Mouse (Mus musculus) testis, adult 2 months (tissue): ENCODE data around the gene Sccpdh. TPM values are rescaled to one million over a fixed set of nuclear protein-coding genes. Genes with fewer than 3 reads are reported as not detected.
"Not testable (repeated sequence)": the region's sequence is repeated elsewhere in the genome, so short reads cannot be mapped to it uniquely, and the experiment has no call there.

Experiments used
- H3K27ac ChIP-seq: fragments of 200-500 bp; 2 replicates; pipeline ENCODE4 v1.5.1; 2012; ENCODE audit warnings: low read depth, low read length; ENCODE audit not compliant: control insufficient read depth, insufficient read depth
- H3K27me3 ChIP-seq: fragments of 200-500 bp; 2 replicates; pipeline ENCODE4 v1.6.1; 2012; ENCODE audit warnings: mild to moderate bottlenecking, low read length, moderate library complexity; ENCODE audit not compliant: control insufficient read depth, insufficient read depth
- H3K36me3 ChIP-seq: fragments of 200-500 bp; 2 replicates; pipeline ENCODE4 v1.6.1; 2012; ENCODE audit warnings: mild to moderate bottlenecking, low read length; ENCODE audit not compliant: control insufficient read depth, insufficient read depth
- H3K4me1 ChIP-seq: fragments of 200-500 bp; 2 replicates; pipeline ENCODE4 v1.6.1; 2012; ENCODE audit warnings: low read length; ENCODE audit not compliant: control insufficient read depth, insufficient read depth
- H3K4me3 ChIP-seq: fragments of 200-500 bp; 2 replicates; pipeline ENCODE4 v1.5.1; 2012; ENCODE audit warnings: low read depth, mild to moderate bottlenecking, low read length, moderate library complexity, mixed read lengths; ENCODE audit not compliant: control insufficient read depth
- CTCF ChIP-seq: fragments of 200-500 bp; IDR thresholded peaks from 2 replicates; pipeline ENCODE4 v1.5.1; 2012; ENCODE audit warnings: low read depth, mild to moderate bottlenecking, inconsistent platforms, low read length, moderate library complexity; ENCODE audit not compliant: control insufficient read depth, insufficient read depth, insufficient replicate concordance
- POLR2A ChIP-seq: fragments of 200-500 bp; IDR thresholded peaks from 2 replicates; pipeline ENCODE4 v1.6.1; 2012; ENCODE audit warnings: low read depth, mild to moderate bottlenecking, inconsistent platforms, low read length, moderate library complexity; ENCODE audit not compliant: control insufficient read depth
- polyA plus RNA-seq: library from polyadenylated mRNA; depleted of rRNA; stranded (reverse); fragments of >200 nt; gene quantifications from 2 replicates; pipeline ENCODE4 v1.2.3, GENCODE M21; 2012

The Sccpdh gene
- polyA plus RNA-seq, 1 experiment, result 222 TPM

DNA sequence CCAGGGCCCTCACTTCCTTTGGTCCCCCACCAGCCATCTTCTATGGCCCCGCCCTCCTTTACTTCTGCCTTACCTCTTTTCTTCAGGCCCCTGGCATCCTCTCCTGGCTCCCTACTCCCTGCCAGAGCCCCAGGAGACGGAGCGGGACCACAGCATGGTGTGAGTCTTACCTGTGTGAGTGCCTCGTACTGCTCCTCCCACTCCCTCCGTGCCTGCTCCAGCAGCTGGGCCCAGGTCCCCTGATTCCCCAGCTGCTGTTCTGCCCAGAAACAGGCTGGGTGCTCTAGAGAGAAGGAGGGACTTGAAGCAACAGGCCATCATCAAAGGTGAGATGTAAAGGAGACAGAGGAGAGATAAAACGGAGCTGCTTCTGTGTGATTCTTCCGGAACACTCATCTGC lies 44.6 kb downstream of the Sccpdh start:
- 0 out of 2 replicates have a peak, but pooled peaks cover 2% of the 10 kb centered on the region for H3K4me1 ChIP-seq
- H3K27me3 ChIP-seq, result no peaks in the 10 kb centered on the region
- no peak overlapping the region for H3K27ac ChIP-seq
- no peak overlapping the region for H3K4me3 ChIP-seq
- no peaks in the 10 kb centered on the region for H3K36me3 ChIP-seq
- TF ChIP-seq POLR2A (no peak), CTCF (no peak)

DNA sequence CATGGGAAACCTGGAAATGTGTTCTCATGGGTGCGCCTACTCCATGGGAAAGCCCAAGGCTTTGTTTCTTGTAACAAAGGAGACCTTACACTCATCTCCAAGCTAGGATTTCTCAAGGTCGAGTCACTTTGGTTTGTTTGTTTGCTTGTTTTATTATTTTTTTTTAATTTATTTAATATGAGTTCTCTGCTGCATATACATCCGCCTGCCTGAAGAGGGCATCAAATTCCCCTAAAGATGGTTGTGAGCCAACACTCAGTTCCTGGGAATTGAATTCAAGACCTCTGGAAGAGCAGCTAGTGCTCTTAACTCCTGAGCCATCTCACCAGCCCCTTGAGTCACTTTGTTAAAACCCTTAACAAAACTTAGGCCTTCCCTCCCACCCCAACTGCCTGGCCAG lies 45.4 kb downstream of the Sccpdh start:
- no peaks in the 10 kb centered on the region for H3K27me3 ChIP-seq
- no peaks in the 10 kb centered on the region for H3K36me3 ChIP-seq
- H3K27ac ChIP-seq, result no peak overlapping the region
- TF ChIP-seq CTCF, result no peak
- TF ChIP-seq POLR2A, result no peak
- H3K4me3 ChIP-seq, result no peak overlapping the region
- 0 out of 2 replicates have a peak, but pooled peaks cover 2% of the 10 kb centered on the region for H3K4me1 ChIP-seq

DNA sequence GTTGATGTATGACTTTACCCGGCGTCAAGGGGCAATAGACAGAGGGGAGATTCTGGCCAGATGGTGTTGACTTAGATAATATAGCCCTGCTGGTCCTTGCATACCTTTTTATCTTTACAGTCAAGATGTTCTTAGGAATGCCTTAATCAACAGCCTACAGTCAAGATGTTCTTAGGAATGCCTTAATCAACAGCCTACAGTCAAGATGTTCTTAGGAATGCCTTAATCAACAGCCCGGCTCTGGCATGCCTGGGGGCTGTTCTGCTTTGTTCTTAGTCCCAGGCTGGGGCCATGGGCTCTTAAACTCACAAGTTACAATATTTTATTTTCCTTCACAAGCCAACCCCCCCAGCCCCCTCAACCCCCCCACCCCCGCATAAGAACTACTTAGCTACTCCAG lies 47.3 kb downstream of the Sccpdh start:
- not testable (repeated sequence) for H3K4me1 ChIP-seq, H3K27ac ChIP-seq, H3K36me3 ChIP-seq, H3K4me3 ChIP-seq, H3K27me3 ChIP-seq

DNA sequence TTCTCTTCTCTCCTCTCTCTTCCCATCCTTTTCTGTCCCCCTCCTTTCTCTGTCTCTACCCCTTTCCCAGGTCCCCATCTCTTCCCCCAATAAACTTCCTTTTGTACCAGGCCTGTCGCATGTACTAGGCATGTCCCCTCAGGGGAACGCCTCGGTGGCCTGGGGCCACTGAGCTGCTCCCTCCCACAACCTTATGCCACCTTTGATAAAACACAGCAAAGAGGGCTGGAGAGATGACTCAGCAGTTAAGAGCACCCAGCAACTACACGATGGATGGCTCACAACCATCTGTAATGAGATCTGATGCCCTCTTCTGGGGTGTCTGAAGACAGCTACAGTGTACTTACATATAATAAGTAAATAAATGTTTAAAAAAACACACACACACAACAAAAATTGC lies 47.8 kb downstream of the Sccpdh start:
- no peak overlapping the region for H3K4me3 ChIP-seq
- H3K27ac ChIP-seq, result no peak overlapping the region
- H3K36me3 ChIP-seq, result no peaks in the 10 kb centered on the region
- no peak for TF ChIP-seq POLR2A
- no peak for TF ChIP-seq CTCF
- H3K4me1 ChIP-seq, result 0 out of 2 replicates have a peak, but pooled peaks cover 2% of the 10 kb centered on the region
- no peaks in the 10 kb centered on the region for H3K27me3 ChIP-seq

DNA sequence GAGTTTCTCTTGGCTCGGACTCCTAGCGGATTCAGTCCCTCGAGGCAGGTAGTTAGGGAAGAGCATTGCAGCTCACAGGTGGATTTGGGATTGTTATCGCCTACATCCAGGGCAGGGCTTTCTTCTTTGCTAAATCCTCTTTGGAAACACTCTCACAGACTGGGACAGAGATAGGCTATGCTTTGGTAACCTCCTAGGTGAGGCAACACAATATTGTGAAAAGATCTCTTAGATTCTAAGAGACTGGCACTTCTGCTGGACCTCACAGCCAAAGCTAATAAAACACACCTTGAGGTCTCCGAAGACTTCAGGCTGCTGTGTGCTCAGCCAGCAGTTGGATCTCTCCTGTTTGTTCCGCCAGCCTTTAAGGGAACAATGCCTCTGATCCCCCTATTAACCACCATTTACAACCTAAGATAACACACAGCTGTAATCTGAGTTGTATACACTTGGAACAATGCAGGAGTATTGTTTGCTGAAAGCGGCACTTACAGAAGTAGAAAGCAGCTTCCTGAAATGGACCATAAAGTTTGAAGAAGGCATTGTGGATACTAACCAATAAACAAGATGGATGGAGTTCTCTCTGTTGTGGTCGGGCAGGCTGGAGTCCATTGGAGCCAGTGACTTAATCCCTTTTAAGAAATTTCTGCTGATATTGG lies 54.9 kb downstream of the Sccpdh start:
- H3K27me3 ChIP-seq, result no peaks in the 10 kb centered on the region
- no peaks in the 10 kb centered on the region for H3K36me3 ChIP-seq
- H3K4me3 ChIP-seq, result no peak overlapping the region
- no peaks in the 10 kb centered on the region for H3K4me1 ChIP-seq
- no peak for TF ChIP-seq POLR2A
- TF ChIP-seq CTCF, result no peak
- no peak overlapping the region for H3K27ac ChIP-seq

DNA sequence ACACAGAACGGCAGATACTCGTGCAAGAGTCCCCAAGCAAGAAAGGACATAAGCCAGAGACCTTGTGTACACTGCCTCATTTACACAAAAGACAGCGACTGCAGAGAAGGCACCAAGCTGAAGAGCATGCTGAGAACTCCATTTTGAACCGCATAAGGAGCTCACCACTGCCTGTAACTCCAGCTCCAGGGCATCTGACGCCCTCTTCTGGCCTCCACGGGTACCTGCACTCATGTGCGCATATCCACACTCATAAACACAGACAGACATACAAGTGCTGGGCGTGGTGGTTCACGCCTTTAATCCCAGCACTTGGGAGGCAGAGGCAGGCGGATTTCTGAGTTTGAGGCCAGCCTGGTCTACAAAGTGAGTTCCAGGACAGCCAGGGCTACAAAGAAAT lies 60.7 kb downstream of the Sccpdh start:
- no peak overlapping the region for H3K4me3 ChIP-seq
- no peaks in the 10 kb centered on the region; the same call in 1 of the 2 replicates for H3K4me1 ChIP-seq
- H3K27ac ChIP-seq, result no peak overlapping the region
- H3K27me3 ChIP-seq, result no peaks in the 10 kb centered on the region
- TF ChIP-seq CTCF (peak; percentile 67; the same call in 1 of the 2 replicates), POLR2A (no peak)
- H3K36me3 ChIP-seq, result no peaks in the 10 kb centered on the region

DNA sequence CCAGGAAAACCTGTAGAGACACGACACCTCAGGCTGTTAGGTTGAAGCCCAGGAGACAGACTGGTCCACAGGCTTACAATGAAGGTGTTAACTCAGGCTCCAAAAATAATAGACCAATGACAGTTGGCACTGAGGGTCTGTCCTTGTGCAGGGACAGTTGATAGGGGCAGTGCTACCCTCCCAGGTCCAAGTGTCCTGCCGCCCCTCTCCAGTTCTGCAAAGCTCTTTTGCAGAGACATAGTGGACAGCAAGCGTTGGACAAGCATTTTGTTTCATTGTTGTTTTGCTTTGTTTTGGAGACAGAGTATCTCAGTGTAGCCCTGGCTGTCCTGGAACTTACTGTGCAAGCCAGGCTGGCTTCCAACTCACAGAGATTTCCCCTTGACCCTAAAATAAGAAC lies 63.4 kb downstream of the Sccpdh start:
- Histone ChIP-seq H3K4me3 (no peak overlapping the region), H3K4me1 (no peaks in the 10 kb centered on the region; the same call in 1 of the 2 replicates), H3K27ac (no peak overlapping the region), H3K36me3 (no peaks in the 10 kb centered on the region), H3K27me3 (no peaks in the 10 kb centered on the region)
- TF ChIP-seq POLR2A (no peak), CTCF (no peak)
